Mouse (Mus musculus) layer of hippocampus, adult 8-10 months (tissue): Measurements from ENCODE around the gene Nkd1. TPM values are rescaled to one million over a fixed set of nuclear protein-coding genes. Genes with fewer than 3 reads are reported as not detected.

Experiments used
- DNase-seq, 2 experiments: peaks; one replicate each; pipeline ENCODE4 v3.0.0; 2022; ENCODE audit warnings: low spot score in 2 of 2
- total RNA-seq, 4 experiments: library from RNA; stranded (reverse); gene quantifications; 2 replicates each; pipeline ENCODE4 v1.2.4; 2022

Nkd1 gene
- 10 to 100 TPM in 2 of 4 experiments, 1 to 10 TPM in 2; 8.1 to 11.3 (median 9.2) TPM for total RNA-seq

GRCm38 (mm10) chr8:88520985-88521527, at the start of gene Nkd1:
Gene Nkd1, plus strand, starts transcription at chr8:88521354.
- DNase-seq, result peak; percentile 49 to 64

- no peak for DNase-seq
Observed at GRCm38 (mm10) chr8:88481290-88481689, 39.9 kb upstream of the Nkd1 start.

GRCm38 (mm10) chr8:88488391-88488829, 32.7 kb upstream of the Nkd1 start:
- DNase-seq, result no peak

- no peak for DNase-seq
Observed at GRCm38 (mm10) chr8:88494076-88494475, 27.1 kb upstream of the Nkd1 start.

GRCm38 (mm10) chr8:88495071-88495805, 25.9 kb upstream of the Nkd1 start:
- DNase-seq, result peak; percentile 53 to 67

- DNase-seq, result no peak
Observed at GRCm38 (mm10) chr8:88502143-88502542, 19.0 kb upstream of the Nkd1 start.

- no peak for DNase-seq
Observed at GRCm38 (mm10) chr8:88506981-88507380, 14.2 kb upstream of the Nkd1 start.

- DNase-seq, result no peak
Observed at GRCm38 (mm10) chr8:88511061-88511460, 10.1 kb upstream of the Nkd1 start.

GRCm38 (mm10) chr8:88512094-88512794, 8.9 kb upstream of the Nkd1 start:
- DNase-seq, result peak; percentile 14 to 22

- no peak for DNase-seq
Observed at GRCm38 (mm10) chr8:88518047-88518446, 3.1 kb upstream of the Nkd1 start.

GRCm38 (mm10) chr8:88520381-88520780, 773 bp upstream of the Nkd1 start:
- DNase-seq, result no peak

GRCm38 (mm10) chr8:88521541-88522414, 624 bp downstream of the Nkd1 start:
- no peak for DNase-seq

GRCm38 (mm10) chr8:88522433-88523030, 1.4 kb downstream of the Nkd1 start:
- DNase-seq, result no peak

GRCm38 (mm10) chr8:88523621-88524020, 2.5 kb downstream of the Nkd1 start:
- no peak for DNase-seq

GRCm38 (mm10) chr8:88524132-88524531, 3.0 kb downstream of the Nkd1 start:
- no peak for DNase-seq

- no peak for DNase-seq
Observed at GRCm38 (mm10) chr8:88524851-88525250, 3.7 kb downstream of the Nkd1 start.

GRCm38 (mm10) chr8:88526296-88526695, 5.1 kb downstream of the Nkd1 start:
- DNase-seq, result no peak

GRCm38 (mm10) chr8:88528186-88528585, 7.0 kb downstream of the Nkd1 start:
- DNase-seq, result no peak

GRCm38 (mm10) chr8:88529798-88530197, 8.6 kb downstream of the Nkd1 start:
- no peak for DNase-seq

- no peak for DNase-seq
Observed at GRCm38 (mm10) chr8:88537081-88537480, 15.9 kb downstream of the Nkd1 start.
